Mouse (Mus musculus): ENCODE measurements at regions not wholly inside any gene's neighbourhood (a gene's known extent, or its start where the extent isn't known, plus 50 kb on each side); places are given as distances from the start of the nearest gene placed in this dataset.

GRCm38 (mm10) chr10:106113083-106113482 is 271.9 kb upstream of the Mettl25 start:
- ATAC-seq (ENCODE audit: low TSS enrichment) = no peak

GRCm38 (mm10) chr10:106114743-106115486 is 273.7 kb upstream of the Mettl25 start:
- no peak for ATAC-seq (ENCODE audit: low TSS enrichment)

DNA sequence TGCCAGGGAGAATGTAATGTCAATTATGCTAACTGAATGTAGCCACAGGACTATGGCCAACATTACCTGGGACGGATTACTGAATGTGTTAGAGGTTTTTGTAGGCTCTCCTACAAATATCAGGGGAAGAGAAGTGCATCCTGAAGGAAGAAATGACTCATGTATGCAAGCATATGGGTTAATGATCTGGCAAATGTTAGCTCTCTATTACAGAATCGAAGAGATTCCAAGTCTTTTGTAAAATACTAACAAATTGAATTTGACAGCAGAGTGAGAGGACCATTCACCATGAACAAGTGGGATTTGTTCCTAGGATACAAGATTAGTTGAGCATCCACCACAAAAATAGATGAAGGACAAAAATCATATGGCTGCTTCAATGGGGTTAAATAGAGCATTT is 280.6 kb upstream of the Mettl25 start:
- ATAC-seq (ENCODE audit: low TSS enrichment) = no peak

DNA sequence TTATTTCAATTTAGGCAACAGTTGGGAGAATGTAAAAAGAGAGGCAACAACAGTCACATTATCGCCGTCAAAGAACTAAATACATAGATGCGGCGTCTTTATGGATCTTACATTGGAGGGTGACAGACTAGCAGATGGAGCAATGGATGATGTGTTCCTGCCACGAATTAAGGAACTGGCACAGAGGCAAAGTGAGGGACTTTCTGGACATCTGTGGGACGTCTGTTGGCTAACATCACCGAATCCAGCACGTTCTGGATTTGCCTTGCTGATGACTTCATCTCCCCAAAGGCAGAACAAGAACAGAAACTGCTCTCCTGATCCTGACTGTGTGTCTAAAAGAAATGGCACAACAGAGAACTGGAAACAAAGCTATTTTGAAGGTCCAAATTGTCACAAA is 281.8 kb upstream of the Mettl25 start:
- ATAC-seq (ENCODE audit: low TSS enrichment) = peak; percentile 90

DNA sequence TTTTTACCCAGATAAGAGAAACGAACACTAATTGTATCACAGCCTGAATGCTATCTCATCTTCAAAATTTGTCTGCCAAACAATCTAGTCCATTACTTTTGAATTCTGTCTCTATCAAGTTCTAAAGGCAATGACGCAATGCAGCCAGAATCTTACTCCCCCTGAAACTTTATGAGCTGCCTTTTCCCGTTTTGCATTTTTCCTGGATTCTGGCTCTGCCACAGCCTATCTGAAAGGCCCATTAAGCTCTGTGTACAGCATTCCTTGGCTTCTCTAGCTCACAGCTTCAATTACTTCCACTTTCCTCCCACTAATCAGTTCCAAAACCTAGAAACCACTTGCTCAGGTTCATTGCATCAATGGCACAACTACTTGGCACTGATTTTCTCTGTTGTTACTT is 298.0 kb upstream of the Ppfia2 start:
- ATAC-seq (ENCODE audit: low TSS enrichment) = no peak

DNA sequence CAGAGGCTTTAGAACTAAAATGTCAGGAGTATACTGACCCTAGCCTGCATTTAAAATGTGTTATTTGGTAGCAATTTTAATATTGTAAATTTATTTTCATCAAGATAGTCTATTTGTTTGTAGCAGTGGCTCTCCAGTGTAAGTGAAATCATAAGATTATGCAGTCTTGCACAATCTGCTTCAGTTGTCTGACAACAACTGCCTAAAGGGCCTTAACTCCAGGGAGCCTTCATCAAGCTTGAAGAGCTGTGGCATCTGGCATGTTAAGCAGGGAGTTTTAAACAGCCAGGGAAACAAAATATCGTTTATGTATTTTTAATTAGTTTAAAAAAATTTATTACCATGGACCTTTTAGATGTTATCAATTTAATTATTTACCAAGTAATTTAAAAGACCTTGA is 295.7 kb upstream of the Ppfia2 start:
- no peak for ATAC-seq (ENCODE audit: low TSS enrichment)

- ATAC-seq (ENCODE audit: low TSS enrichment) = peak; percentile 98
Observed at GRCm38 (mm10) chr10:106179651-106180050, 290.5 kb upstream of the Ppfia2 start.

DNA sequence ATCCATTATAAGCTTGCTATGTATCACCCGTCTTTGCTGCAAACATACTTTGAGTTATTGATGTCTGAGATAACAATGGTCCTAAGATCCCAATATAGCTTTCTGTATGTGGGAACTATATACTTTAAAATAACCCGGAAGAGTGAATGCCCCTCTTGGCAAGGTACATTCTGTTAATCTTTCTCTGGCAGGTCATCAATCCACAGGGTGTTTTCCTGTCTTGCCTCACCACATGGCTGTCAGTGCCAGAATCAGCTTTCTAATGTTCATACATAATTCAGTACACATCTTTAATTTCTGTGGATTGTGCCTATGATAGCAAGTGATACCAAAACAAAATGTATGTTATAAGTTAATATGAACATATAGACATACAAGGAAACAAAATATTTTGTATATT is 267.6 kb upstream of the Ppfia2 start:
- no peak for ATAC-seq (ENCODE audit: low TSS enrichment)

GRCm38 (mm10) chr10:106224251-106224650 is 245.9 kb upstream of the Ppfia2 start:
- no peak for ATAC-seq (ENCODE audit: low TSS enrichment)

GRCm38 (mm10) chr10:106242180-106242579 is 228.0 kb upstream of the Ppfia2 start:
- peak; percentile 62; the same call in 1 of the 2 replicates for ATAC-seq (ENCODE audit: low TSS enrichment)

DNA sequence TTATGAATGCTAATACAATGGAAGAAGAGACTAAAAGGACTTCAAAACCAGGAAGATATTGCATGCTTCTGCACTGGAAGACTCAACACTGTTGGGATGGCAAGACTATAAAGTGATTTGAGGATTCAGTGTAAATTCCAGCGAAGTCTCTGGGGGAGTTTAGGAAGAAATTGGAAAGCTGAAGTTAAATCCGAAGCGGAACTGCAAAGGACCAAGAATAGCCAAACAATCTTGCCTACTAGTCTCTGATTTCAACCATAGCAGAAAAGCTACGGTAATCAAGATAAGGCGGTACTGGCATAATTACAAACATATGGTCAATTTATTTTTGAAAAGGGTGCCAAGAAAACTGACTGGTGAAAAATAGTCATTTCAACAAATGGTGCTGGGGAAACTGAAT is 216.0 kb upstream of the Ppfia2 start:
- peak; percentile 89 for ATAC-seq (ENCODE audit: low TSS enrichment)

DNA sequence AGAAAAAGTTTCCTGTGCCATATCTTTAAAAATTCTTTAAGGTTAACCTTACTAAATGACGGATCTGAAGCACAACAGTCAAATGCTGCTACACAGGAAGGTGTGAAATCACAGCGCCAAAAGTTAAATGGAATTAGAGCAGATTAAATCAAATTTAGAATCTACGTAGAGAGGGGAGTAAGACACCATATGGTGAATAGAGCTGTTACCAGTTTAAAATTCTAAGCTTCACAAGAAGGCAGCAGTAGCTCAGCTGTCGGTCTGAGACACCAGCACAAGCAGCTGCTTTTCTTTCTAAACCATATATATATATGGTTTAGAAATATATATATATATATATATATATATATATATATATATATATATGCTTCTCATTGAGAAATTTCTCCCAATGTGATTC is 210.3 kb upstream of the Ppfia2 start:
- peak; percentile 97 for ATAC-seq (ENCODE audit: low TSS enrichment)

GRCm38 (mm10) chr10:106273335-106273734 is 196.8 kb upstream of the Ppfia2 start:
- no peak for ATAC-seq (ENCODE audit: low TSS enrichment)

DNA sequence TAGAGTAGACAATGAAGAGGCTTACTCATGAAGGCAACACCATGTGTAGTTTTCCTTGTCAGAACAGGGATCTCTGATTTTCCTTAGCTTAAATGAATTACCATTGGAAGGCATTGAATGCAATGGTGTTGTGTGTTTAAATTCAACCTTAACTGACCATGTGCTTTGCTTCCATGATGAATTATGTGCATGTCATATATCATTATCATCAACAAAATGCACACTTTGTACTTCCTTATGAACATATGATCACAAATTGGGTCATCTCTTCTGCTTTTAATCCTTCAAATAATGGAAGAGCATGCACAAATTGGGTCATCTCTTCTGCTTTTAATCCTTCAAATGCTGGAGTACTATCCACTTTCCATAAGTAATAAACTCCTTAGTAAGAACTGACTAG is 180.2 kb upstream of the Ppfia2 start:
- no peak for ATAC-seq (ENCODE audit: low TSS enrichment)

DNA sequence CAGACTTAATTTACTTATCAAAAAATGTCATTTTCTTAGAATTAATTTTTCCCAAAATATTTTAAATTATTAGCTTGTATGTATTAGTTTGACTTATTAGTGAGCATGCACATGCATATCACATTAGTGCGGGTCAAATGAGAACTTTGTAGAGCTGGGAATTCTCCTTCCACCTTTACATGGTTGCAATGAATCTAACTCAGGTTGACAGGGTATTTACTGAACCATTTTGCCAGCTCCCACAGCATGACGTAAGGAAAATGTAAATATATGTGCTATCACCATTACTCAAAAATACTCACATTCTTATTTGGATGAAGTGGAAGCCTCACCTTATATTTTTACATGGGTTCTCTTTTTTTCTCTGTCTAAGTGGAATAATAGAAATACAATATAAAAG is 179.4 kb upstream of the Ppfia2 start:
- ATAC-seq (ENCODE audit: low TSS enrichment) = no peak

DNA sequence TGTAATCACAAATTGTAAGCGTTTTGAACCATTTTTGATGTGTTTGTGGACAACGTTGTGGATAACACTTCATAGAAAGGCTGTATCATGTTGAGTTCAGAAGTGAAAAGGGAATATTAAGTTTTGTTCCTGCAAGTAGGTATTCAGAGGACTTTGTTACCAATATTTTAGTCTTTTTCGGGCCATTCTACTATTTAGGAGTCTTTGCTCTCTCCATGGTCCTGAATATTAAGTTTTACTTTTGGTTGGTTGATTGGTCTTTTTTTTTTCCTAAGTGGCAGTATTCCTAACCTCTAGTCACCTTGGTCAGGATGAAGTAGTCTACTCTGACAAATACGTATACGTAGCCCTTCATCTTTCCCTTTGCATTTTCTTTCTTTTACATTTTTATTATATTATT is 174.6 kb upstream of the Ppfia2 start:
- no peak for ATAC-seq (ENCODE audit: low TSS enrichment)

- no peak for ATAC-seq (ENCODE audit: low TSS enrichment)
Observed at GRCm38 (mm10) chr10:106335166-106335565, 135.0 kb upstream of the Ppfia2 start.

DNA sequence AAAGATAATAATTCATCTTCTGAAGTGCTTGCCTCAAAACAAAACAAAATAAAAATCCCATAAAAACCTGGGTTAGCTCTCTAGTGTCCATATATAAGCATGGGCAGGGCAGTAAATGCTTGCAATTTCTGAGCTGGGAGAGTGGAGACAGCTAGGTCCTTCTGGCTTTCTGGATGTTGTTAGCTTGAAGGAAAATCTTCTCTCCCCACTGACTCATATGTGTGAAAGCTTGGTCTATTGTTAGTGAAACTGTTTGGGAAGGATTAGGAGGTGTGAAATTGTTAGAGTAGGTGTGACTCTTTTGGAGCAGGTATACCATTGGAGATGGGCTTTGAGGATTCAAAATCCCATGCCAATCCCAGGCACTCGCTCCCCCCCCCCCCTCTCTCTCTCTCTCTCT is 118.5 kb upstream of the Ppfia2 start:
- ATAC-seq (ENCODE audit: low TSS enrichment) = peak; percentile 99

GRCm38 (mm10) chr10:106375653-106376052 is 94.5 kb upstream of the Ppfia2 start:
- no peak for ATAC-seq (ENCODE audit: low TSS enrichment)

GRCm38 (mm10) chr10:106376161-106376560 is 94.0 kb upstream of the Ppfia2 start:
- no peak for ATAC-seq (ENCODE audit: low TSS enrichment)

- no peak for ATAC-seq (ENCODE audit: low TSS enrichment)
Observed at GRCm38 (mm10) chr10:106380628-106381027, 89.5 kb upstream of the Ppfia2 start.

DNA sequence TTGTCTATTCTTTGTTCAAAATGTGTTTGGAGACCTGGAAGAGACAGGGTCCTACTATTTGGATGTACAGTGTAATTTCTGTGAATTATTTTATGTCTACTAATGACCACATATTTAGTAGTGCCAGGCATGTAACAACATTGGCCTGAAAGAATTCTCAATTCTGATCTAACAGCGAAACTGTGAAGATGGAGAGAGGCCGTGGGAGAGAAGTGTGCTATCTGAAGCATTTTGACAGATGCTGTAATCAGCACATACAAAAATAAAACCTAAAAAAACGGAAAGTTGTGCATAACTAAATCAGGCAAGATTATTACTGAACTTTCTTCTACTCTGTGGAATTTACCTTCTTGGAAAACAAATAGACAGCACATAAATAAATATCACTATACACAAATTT is 61.4 kb upstream of the Ppfia2 start:
- peak; percentile 99 for ATAC-seq (ENCODE audit: low TSS enrichment)

DNA sequence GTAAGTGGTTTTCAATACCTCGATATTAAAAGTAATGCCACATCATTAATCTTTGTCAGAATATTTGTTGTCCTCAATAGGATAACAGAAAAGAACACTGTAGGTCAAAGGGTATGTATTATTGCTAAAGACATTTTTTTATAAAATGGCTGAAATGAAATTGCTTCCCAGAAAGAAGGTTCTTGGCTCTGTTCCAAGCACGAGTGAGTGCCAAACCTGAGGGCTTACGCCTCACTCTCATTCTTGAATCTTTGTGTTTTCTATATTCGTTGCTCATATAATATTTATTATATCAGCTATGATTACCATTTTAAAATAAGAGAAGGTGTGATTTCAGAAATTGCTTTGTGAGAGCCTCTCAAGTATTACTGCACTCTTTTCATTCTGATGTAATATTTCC is 57.0 kb upstream of the Ppfia2 start:
- no peak for ATAC-seq (ENCODE audit: low TSS enrichment)

- peak; percentile 99 for ATAC-seq (ENCODE audit: low TSS enrichment)
Observed at GRCm38 (mm10) chr10:106414990-106415389, 55.1 kb upstream of the Ppfia2 start.

All from frontal cortex, adult (tissue).